Mouse (Mus musculus) MEL (cell line): Measurements from ENCODE around the gene Slc16a10. TPM values are rescaled to one million over a fixed set of nuclear protein-coding genes. Genes with fewer than 3 reads are reported as not detected.
A peak's percentile ranks its signal among the peaks of the same experiment; 100 is the strongest.

Experiments
- DNase-seq: peaks from one replicate; pipeline ENCODE4 v3.0.0; 2011; ENCODE audit warnings: low read depth, low spot score
- H3K27ac ChIP-seq: 2 replicates; pipeline ENCODE4 v1.5.1; 2012; ENCODE audit warnings: low read depth, mild to moderate bottlenecking, control low read depth, low read length, moderate library complexity; ENCODE audit not compliant: control insufficient read depth
- H3K27me3 ChIP-seq, 2 experiments: fragments of 150-350 bp in 1 of 2; sonication (generic) in 1 of 2; 2 replicates each; pipeline ENCODE4 v1.6.1; 2012; ENCODE audit warnings: low read length in 2 of 2, mild to moderate bottlenecking in 2 of 2, improper control_type of control experiment in 1 of 2, moderate library complexity in 1 of 2; ENCODE audit not compliant: insufficient read depth in 2 of 2, control insufficient read depth in 1 of 2
- H3K36me3 ChIP-seq, 2 experiments: 2 replicates each; pipeline ENCODE4 v1.6.1; 2012 to 2014; ENCODE audit warnings: low read length in 2 of 2, improper control_type of control experiment in 1 of 2, inconsistent platforms in 1 of 2, mild to moderate bottlenecking in 1 of 2; ENCODE audit not compliant: insufficient read depth in 2 of 2, control insufficient read depth in 1 of 2
- H3K4me1 ChIP-seq, 2 experiments: fragments of 150-350 bp in 1 of 2; sonication (generic) in 1 of 2; 2 replicates each; pipeline ENCODE4 v1.6.1; 2012; ENCODE audit warnings: low read length in 2 of 2, improper control_type of control experiment in 1 of 2, mild to moderate bottlenecking in 1 of 2; ENCODE audit not compliant: insufficient read depth in 2 of 2, control insufficient read depth in 1 of 2
- H3K4me3 ChIP-seq, 2 experiments: fragments of 150-350 bp in 1 of 2; sonication (generic) in 1 of 2; 2 replicates each; pipeline ENCODE4 v1.5.1; 2012; ENCODE audit warnings: low read depth in 2 of 2, low read length in 2 of 2, mild to moderate bottlenecking in 2 of 2, moderate library complexity in 2 of 2, control low read depth in 1 of 2, improper control_type of control experiment in 1 of 2; ENCODE audit not compliant: control insufficient read depth in 1 of 2, insufficient read depth in 1 of 2
- H3K79me2 ChIP-seq: 2 replicates; pipeline ENCODE4 v1.6.1; 2012; ENCODE audit warnings: mild to moderate bottlenecking, low read length, moderate library complexity; ENCODE audit not compliant: control insufficient read depth, poor library complexity, insufficient read depth
- H3K9ac ChIP-seq: 2 replicates; pipeline ENCODE4 v1.6.1; 2012; ENCODE audit warnings: low read depth, mild to moderate bottlenecking, control low read depth, low read length, moderate library complexity; ENCODE audit not compliant: control insufficient read depth, poor library complexity, severe bottlenecking
- H3K9me3 ChIP-seq: fragments of 150-350 bp; sonication (generic); replicated peaks from 2 replicates; pipeline ENCODE4 v1.6.1; 2012; ENCODE audit warnings: mild to moderate bottlenecking, low read length, improper control_type of control experiment, moderate library complexity; ENCODE audit not compliant: insufficient read depth
- BHLHE40 ChIP-seq: IDR thresholded peaks from 2 replicates; pipeline ENCODE4 v1.6.1; 2012; ENCODE audit warnings: low read depth, mild to moderate bottlenecking, inconsistent platforms, low read length, improper control_type of control experiment, borderline replicate concordance
- CHD1 ChIP-seq: IDR thresholded peaks from 2 replicates; pipeline ENCODE4 v1.6.1; 2012; ENCODE audit warnings: low read depth, mild to moderate bottlenecking, inconsistent platforms, low read length, improper control_type of control experiment
- CHD2 ChIP-seq: IDR thresholded peaks from 2 replicates; pipeline ENCODE4 v1.6.1; 2011; ENCODE audit warnings: low read length, improper control_type of control experiment
- ELF1 ChIP-seq: IDR thresholded peaks from 2 replicates; pipeline ENCODE4 v1.6.1; 2014; ENCODE audit warnings: low read depth, mild to moderate bottlenecking, inconsistent platforms, low read length, improper control_type of control experiment, moderate library complexity
- EP300 ChIP-seq, 2 experiments: IDR thresholded peaks; 2 replicates each; pipeline ENCODE4 v1.6.1; 2011; ENCODE audit warnings: improper control_type of control experiment in 2 of 2, low read length in 2 of 2, low read depth in 1 of 2, mild to moderate bottlenecking in 1 of 2
- ETS1 ChIP-seq: IDR thresholded peaks from 2 replicates; pipeline ENCODE4 v1.6.1; 2012; ENCODE audit warnings: low read depth, mild to moderate bottlenecking, inconsistent platforms, low read length, improper control_type of control experiment, moderate library complexity
- GABPA ChIP-seq: IDR thresholded peaks from 2 replicates; pipeline ENCODE4 v1.6.1; 2012; ENCODE audit warnings: low read depth, mild to moderate bottlenecking, inconsistent platforms, low read length, improper control_type of control experiment, moderate library complexity
- GATA1 ChIP-seq: IDR thresholded peaks from 2 replicates; pipeline ENCODE4 v1.6.1; 2011; ENCODE audit warnings: low read depth, low read length, improper control_type of control experiment
- HCFC1 ChIP-seq: IDR thresholded peaks from 2 replicates; pipeline ENCODE4 v1.6.1; 2012; ENCODE audit warnings: low read depth, mild to moderate bottlenecking, inconsistent platforms, low read length, improper control_type of control experiment, moderate library complexity
- MAX ChIP-seq: IDR thresholded peaks from 2 replicates; pipeline ENCODE4 v1.6.1; 2011; ENCODE audit warnings: low read length, improper control_type of control experiment
- MAZ ChIP-seq: IDR thresholded peaks from 2 replicates; pipeline ENCODE4 v1.6.1; 2012; ENCODE audit warnings: low read depth, mild to moderate bottlenecking, inconsistent platforms, low read length, improper control_type of control experiment
- MXI1 ChIP-seq: IDR thresholded peaks from 2 replicates; pipeline ENCODE4 v1.6.1; 2011; ENCODE audit warnings: mild to moderate bottlenecking, low read depth, low read length, improper control_type of control experiment
- MYB ChIP-seq: IDR thresholded peaks from 2 replicates; pipeline ENCODE4 v1.6.1; 2011; ENCODE audit warnings: mild to moderate bottlenecking, low read depth, low read length, improper control_type of control experiment
- MYC ChIP-seq: IDR thresholded peaks from 2 replicates; pipeline ENCODE4 v1.6.1; 2011; ENCODE audit warnings: low read depth, mild to moderate bottlenecking, low read length, improper control_type of control experiment, moderate library complexity
- NELFE ChIP-seq: IDR thresholded peaks from 2 replicates; pipeline ENCODE4 v1.6.1; 2011; ENCODE audit warnings: low read depth, low read length, improper control_type of control experiment
- NRF1 ChIP-seq: IDR thresholded peaks from 2 replicates; pipeline ENCODE4 v1.6.1; 2014; ENCODE audit warnings: low read depth, mild to moderate bottlenecking, inconsistent platforms, low read length, improper control_type of control experiment, moderate library complexity; ENCODE audit not compliant: poor library complexity, insufficient read depth, severe bottlenecking
- POLR2AphosphoS2 ChIP-seq: IDR thresholded peaks from 2 replicates; pipeline ENCODE4 v1.6.1; 2011; ENCODE audit warnings: low read length, improper control_type of control experiment
- POLR2AphosphoS5 ChIP-seq: IDR thresholded peaks from 2 replicates; pipeline ENCODE4 v1.6.1; 2012; ENCODE audit warnings: low read depth, borderline replicate concordance, mild to moderate bottlenecking, inconsistent platforms, low read length, moderate library complexity, mixed read lengths
- RCOR1 ChIP-seq: IDR thresholded peaks from 2 replicates; pipeline ENCODE4 v1.6.1; 2012; ENCODE audit warnings: low read depth, mild to moderate bottlenecking, inconsistent platforms, low read length, improper control_type of control experiment
- SIN3A ChIP-seq: IDR thresholded peaks from 2 replicates; pipeline ENCODE4 v1.6.1; 2012; ENCODE audit warnings: low read length, improper control_type of control experiment, inconsistent platforms
- SMC3 ChIP-seq: IDR thresholded peaks from 2 replicates; pipeline ENCODE4 v1.6.1; 2011; ENCODE audit warnings: low read depth, low read length, improper control_type of control experiment
- TAL1 ChIP-seq: IDR thresholded peaks from 2 replicates; pipeline ENCODE4 v1.6.1; 2012; ENCODE audit warnings: mild to moderate bottlenecking, inconsistent platforms, low read length, moderate library complexity, mixed read lengths
- TBP ChIP-seq: IDR thresholded peaks from 2 replicates; pipeline ENCODE4 v1.8.0; 2011; ENCODE audit warnings: low read depth, low read length, improper control_type of control experiment
- TCF12 ChIP-seq: IDR thresholded peaks from 2 replicates; pipeline ENCODE4 v1.6.1; 2014; ENCODE audit warnings: low read depth, mild to moderate bottlenecking, inconsistent platforms, low read length, improper control_type of control experiment, moderate library complexity
- UBTF ChIP-seq: IDR thresholded peaks from 2 replicates; pipeline ENCODE4 v1.6.1; 2012; ENCODE audit warnings: low read depth, mild to moderate bottlenecking, inconsistent platforms, low read length, improper control_type of control experiment, moderate library complexity, borderline replicate concordance; ENCODE audit not compliant: insufficient read depth
- USF1 ChIP-seq: IDR thresholded peaks from 2 replicates; pipeline ENCODE4 v1.6.1; 2014; ENCODE audit warnings: low read depth, mild to moderate bottlenecking, inconsistent platforms, low read length, improper control_type of control experiment, moderate library complexity
- ZMIZ1 ChIP-seq: IDR thresholded peaks from 2 replicates; pipeline ENCODE4 v1.6.1; 2012; ENCODE audit warnings: low read depth, mild to moderate bottlenecking, inconsistent platforms, low read length, improper control_type of control experiment, moderate library complexity
- polyA plus RNA-seq, 2 experiments: library from polyadenylated mRNA; stranded (reverse) in 1 of 2; unstranded in 1 of 2; fragments of >175 nt in 1 of 2; fragments of >200 nt in 1 of 2; gene quantifications; 2 replicates each; pipeline versions ENCODE4 v1.2.1 to v1.2.4; 2012; ENCODE audit warnings: low replicate concordance in 2 of 2, low read depth in 1 of 2; ENCODE audit not compliant: insufficient read length in 2 of 2, insufficient read depth in 1 of 2, missing spikeins in 1 of 2
- total RNA-seq: library from RNA; depleted of rRNA; stranded (reverse); fragments of 300-350 nt; gene quantifications from 2 replicates; pipeline ENCODE4 v1.2.3, GENCODE M21; 2012

Slc16a10 gene
- total and polyA plus RNA-seq, 3 experiments = 13.2 to 17.9 TPM; not detected in 1

DNA sequence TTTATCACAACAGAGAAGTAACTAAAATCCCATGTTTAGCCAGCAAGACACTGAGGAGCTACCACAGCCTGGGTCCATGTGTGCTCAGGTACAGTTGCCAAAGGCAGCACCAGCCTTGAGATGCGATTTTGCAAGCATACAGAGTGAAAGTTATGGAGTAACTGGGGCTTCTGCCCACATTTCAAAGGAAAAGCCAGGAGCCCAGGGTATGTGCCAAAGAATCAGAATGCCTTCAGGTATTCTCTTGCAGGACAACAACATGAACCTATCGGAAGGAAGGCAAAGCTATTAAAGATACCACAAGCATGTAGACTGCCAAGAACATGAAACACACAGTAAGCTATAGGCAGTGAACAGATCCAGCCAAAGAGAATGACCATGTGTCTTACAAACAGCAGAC lies 141.3 kb downstream of the Slc16a10 start:
- TF ChIP-seq SIN3A (no peak), UBTF (no peak), CHD1 (no peak), NRF1 (no peak), HCFC1 (no peak), CHD2 (no peak), MYB (no peak), POLR2AphosphoS5 (no peak), TBP (no peak), ELF1 (no peak), MAZ (no peak), USF1 (no peak)
- Histone ChIP-seq H3K27ac (no peak overlapping the region), H3K4me1 (no peaks in the 10 kb centered on the region), H3K27me3 (no peaks in the 10 kb centered on the region), H3K4me3 (no peak overlapping the region), H3K9me3 (no peaks in the 10 kb centered on the region), H3K79me2 (no peaks in the 10 kb centered on the region), H3K36me3 (no peaks in the 10 kb centered on the region), H3K9ac (no peak overlapping the region)
- DNase-seq = no peak

DNA sequence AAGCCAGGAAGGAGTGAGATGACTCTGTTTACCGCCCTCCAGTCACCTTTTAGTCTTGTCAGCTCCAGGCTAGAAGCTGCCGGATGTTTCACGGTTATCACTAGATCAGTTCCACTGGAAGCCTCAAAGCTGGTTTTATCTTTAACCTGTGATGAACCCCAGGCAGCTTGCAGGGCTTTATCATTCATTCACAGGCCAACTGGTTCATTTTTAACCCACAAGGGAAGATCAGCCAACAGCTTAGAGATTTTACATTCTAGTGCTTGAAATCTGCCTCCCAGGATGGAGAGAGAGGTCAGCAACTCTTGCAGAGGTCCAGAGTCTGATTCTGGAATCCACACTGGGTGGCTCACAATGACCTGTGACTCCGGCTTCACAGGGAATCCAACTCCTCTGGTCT lies 150.9 kb downstream of the Slc16a10 start:
- DNase-seq = peak; percentile 77
- H3K36me3 ChIP-seq = peaks cover 0 to 8% of the 10 kb centered on the region in 2 experiments; a peak in 2 of 4 replicates

More for the DNA sequence above, 150.9 kb downstream of the Slc16a10 start:
- no peak overlapping the region; a peak in 1 of 4 replicates for H3K4me3 ChIP-seq
- no peak overlapping the region for H3K9ac ChIP-seq
- H3K27ac ChIP-seq = no peak overlapping the region; the same call in 1 of the 2 replicates
- peaks cover 2 to 15% of the 10 kb centered on the region in 2 experiments; a peak in 3 of 4 replicates for H3K4me1 ChIP-seq
- TF ChIP-seq TCF12 = peak; percentile 96
- TF ChIP-seq MXI1 = no peak; the same call in 1 of the 2 replicates
- peak; percentile 79 for TF ChIP-seq ETS1
- peak; percentile 68 for TF ChIP-seq TAL1
- no peak for TF ChIP-seq ZMIZ1
- 0 out of 2 replicates have a peak, but pooled peaks have one; percentile 55 for TF ChIP-seq BHLHE40
- no peak for TF ChIP-seq SMC3
- TF ChIP-seq RCOR1 = peak; percentile 99
- TF ChIP-seq POLR2AphosphoS2 = no peak
- no peak for TF ChIP-seq CHD2
- TF ChIP-seq MYB = peak; percentile 80
- TF ChIP-seq MYC = no peak
- no peak for TF ChIP-seq MAX
- TF ChIP-seq GABPA = no peak
- peak; percentile 97 for TF ChIP-seq GATA1
- TF ChIP-seq NELFE = no peak
- TF ChIP-seq SIN3A = peak; percentile 35; the same call in 1 of the 2 replicates
- no peak for TF ChIP-seq HCFC1
- 0 out of 2 replicates have a peak, but pooled peaks have one; percentile 33 for TF ChIP-seq MAZ
- TF ChIP-seq EP300 (IDR thresholded peaks at IDR 0.05; ENCODE audit: low read depth in 1 of 2, low read length in 2 of 2) = peak; percentile 97 to 98
- H3K9me3 ChIP-seq = no peaks in the 10 kb centered on the region
- no peaks in the 10 kb centered on the region for H3K79me2 ChIP-seq
- no peaks in the 10 kb centered on the region for H3K27me3 ChIP-seq
